Mouse (Mus musculus) spleen, postnatal 4 days (tissue): ENCODE measurements around the gene Sec16b.

ENCODE experiments used
- DNase-seq, 2 experiments: peaks; one replicate each; pipeline ENCODE4 v3.0.0; 2022; ENCODE audit warnings: low spot score in 2 of 2

Sec16b gene

GRCm38 (mm10) chr1:157513559-157513958 lies 7.0 kb downstream of the Sec16b start:
- no peak for DNase-seq

- DNase-seq: no peak
Measured at GRCm38 (mm10) chr1:157514298-157514697, 7.8 kb downstream of the Sec16b start.

GRCm38 (mm10) chr1:157516838-157517808 lies 10.6 kb downstream of the Sec16b start:
- no peak for DNase-seq

GRCm38 (mm10) chr1:157518111-157518523 lies 11.6 kb downstream of the Sec16b start:
- DNase-seq: no peak

- no peak for DNase-seq
Measured at GRCm38 (mm10) chr1:157519396-157519795, 12.9 kb downstream of the Sec16b start.

GRCm38 (mm10) chr1:157522322-157522721 lies 15.8 kb downstream of the Sec16b start:
- DNase-seq: no peak

- DNase-seq: no peak
Measured at GRCm38 (mm10) chr1:157524775-157525174, 18.2 kb downstream of the Sec16b start.

- no peak for DNase-seq
Measured at GRCm38 (mm10) chr1:157525692-157526354, 19.3 kb downstream of the Sec16b start.

- DNase-seq: no peak
Measured at GRCm38 (mm10) chr1:157526625-157527024, 20.1 kb downstream of the Sec16b start.

- no peak for DNase-seq
Measured at GRCm38 (mm10) chr1:157532826-157533460, 26.4 kb downstream of the Sec16b start.

- no peak for DNase-seq
Measured at GRCm38 (mm10) chr1:157535571-157535970, 29.0 kb downstream of the Sec16b start.

GRCm38 (mm10) chr1:157536471-157536870 lies 29.9 kb downstream of the Sec16b start:
- DNase-seq: no peak

- DNase-seq: peak in 1 of 2 experiments; percentile 30
Measured at GRCm38 (mm10) chr1:157537636-157538035, 31.1 kb downstream of the Sec16b start.

GRCm38 (mm10) chr1:157545056-157545455 lies 38.5 kb downstream of the Sec16b start:
- no peak for DNase-seq

GRCm38 (mm10) chr1:157547658-157548057 lies 41.1 kb downstream of the Sec16b start:
- DNase-seq: peak in 1 of 2 experiments; percentile 20

- no peak for DNase-seq
Measured at GRCm38 (mm10) chr1:157549721-157550120, 43.2 kb downstream of the Sec16b start.

GRCm38 (mm10) chr1:157552749-157553451 lies 46.4 kb downstream of the Sec16b start:
- DNase-seq: peak; percentile 44 to 68

GRCm38 (mm10) chr1:157554163-157554562 lies 47.6 kb downstream of the Sec16b start:
- peak in 1 of 2 experiments; percentile 56 for DNase-seq

GRCm38 (mm10) chr1:157554686-157555530 lies 48.4 kb downstream of the Sec16b start:
- DNase-seq: peak in 1 of 2 experiments; percentile 58

- peak in 1 of 2 experiments; percentile 21 for DNase-seq
Measured at GRCm38 (mm10) chr1:157555738-157556137, 49.2 kb downstream of the Sec16b start.
